Mouse (Mus musculus) heart, postnatal 0 days (tissue): ENCODE results near the gene Unc119b.

Experiments
- CTCF ChIP-seq: IDR thresholded peaks from 2 replicates; pipeline ENCODE4 v1.5.1; 2016; ENCODE audit warnings: antibody characterized with exemption, control low read depth, low read depth
- EP300 ChIP-seq: IDR thresholded peaks from 2 replicates; pipeline ENCODE4 v1.6.1; 2016; ENCODE audit warnings: antibody characterized with exemption, low read depth

GRCm38 (mm10) chr5:115134234-115135165 is at the start of gene Unc119b:
- TF ChIP-seq EP300: no peak
- TF ChIP-seq CTCF: no peak
